Mouse (Mus musculus) embryonic facial prominence, embryonic 12.5 days (tissue): ENCODE measurements around the gene 4933405O20Rik. TPM values are rescaled to one million over a fixed set of nuclear protein-coding genes. Genes with fewer than 3 reads are reported as not detected.

Experiments
- ATAC-seq: fragments of 200-750 bp; cut with Nextera tagmentation; 2 replicates; pipeline ENCODE4 v1.8.0; 2017; ENCODE audit not compliant: insufficient number of reproducible peaks, insufficient read depth, low FRiP score, low TSS enrichment
- H3K27ac ChIP-seq: fragments of 300-500 bp; sonication (generic); 2 replicates; pipeline ENCODE4 v1.5.1; 2016; ENCODE audit warnings: mild to moderate bottlenecking
- H3K27me3 ChIP-seq: fragments of 300-500 bp; sonication (generic); 2 replicates; pipeline ENCODE4 v1.6.1; 2016; ENCODE audit warnings: mild to moderate bottlenecking, moderate library complexity
- H3K36me3 ChIP-seq: fragments of 300-500 bp; sonication (generic); 2 replicates; pipeline ENCODE4 v1.6.1; 2016; ENCODE audit warnings: mild to moderate bottlenecking
- H3K4me1 ChIP-seq: fragments of 300-500 bp; sonication (generic); 2 replicates; pipeline ENCODE4 v1.6.1; 2016
- H3K4me2 ChIP-seq: fragments of 300-500 bp; sonication (generic); replicated peaks from 2 replicates; pipeline ENCODE4 v1.6.1; 2016; ENCODE audit warnings: mild to moderate bottlenecking, moderate library complexity
- H3K4me3 ChIP-seq: fragments of 300-500 bp; sonication (generic); 2 replicates; pipeline ENCODE4 v1.5.1; 2016; ENCODE audit warnings: mild to moderate bottlenecking
- H3K9ac ChIP-seq: fragments of 300-500 bp; sonication (generic); 2 replicates; pipeline ENCODE4 v1.6.1; 2016; ENCODE audit warnings: mild to moderate bottlenecking, moderate library complexity
- H3K9me3 ChIP-seq: fragments of 300-500 bp; sonication (generic); 2 replicates; pipeline ENCODE4 v1.6.1; 2016; ENCODE audit warnings: mild to moderate bottlenecking, moderate library complexity
- WGBS: fragments of 180-500 bp; shearing (Covaris S2); methylation state at CpG from one replicate; pipeline ENCODE4 v1.1.7; 2016; 5-methylcytosine and 5-hydroxymethylcytosine counted together
- polyA plus RNA-seq: library from polyadenylated mRNA; unstranded; fragments of >200 nt; fragmentation: Nextera tagmentation; extraction: Ambion mirVana; gene quantifications from 2 replicates; pipeline ENCODE4 v1.2.1, GENCODE M21; 2016

The 4933405O20Rik gene
- not detected in 2 replicates for polyA plus RNA-seq

GRCm38 (mm10) chr7:50598890-50599289, at the start of gene 4933405O20Rik:
4933405O20Rik (plus strand) TSS chr7:50599190.
- no peak within 1 kb of the TSS for H3K9ac ChIP-seq
- ATAC-seq, result no peak
- H3K27me3 ChIP-seq, result no peaks in the 10 kb centered on the region
- H3K4me3 ChIP-seq, result no peak within 1 kb of the TSS
- no peaks in the 10 kb centered on the region for H3K36me3 ChIP-seq
- no peak within 1 kb of the TSS for H3K27ac ChIP-seq
- H3K4me1 ChIP-seq, result no peaks in the 10 kb centered on the region
- no peak within 1 kb of the TSS for H3K4me2 ChIP-seq
- no peaks in the 10 kb centered on the region for H3K9me3 ChIP-seq
- WGBS, result 76% methylated on average over 3 of the region's 3 CpGs

GRCm38 (mm10) chr7:50549572-50549971, 49.4 kb upstream of the 4933405O20Rik start:
- no peak for ATAC-seq
- Histone ChIP-seq H3K27me3 (no peaks in the 10 kb centered on the region), H3K9me3 (no peaks in the 10 kb centered on the region), H3K9ac (no peak overlapping the region), H3K27ac (no peak overlapping the region), H3K4me1 (no peaks in the 10 kb centered on the region), H3K4me3 (no peak overlapping the region), H3K36me3 (no peaks in the 10 kb centered on the region), H3K4me2 (no peak overlapping the region)
- 80% methylated on average over 3 of the region's 3 CpGs for WGBS

GRCm38 (mm10) chr7:50551426-50551825, 47.6 kb upstream of the 4933405O20Rik start:
- Histone ChIP-seq H3K27me3 (no peaks in the 10 kb centered on the region), H3K27ac (no peak overlapping the region), H3K4me2 (no peak overlapping the region), H3K9me3 (no peaks in the 10 kb centered on the region), H3K4me1 (no peaks in the 10 kb centered on the region), H3K36me3 (no peaks in the 10 kb centered on the region), H3K9ac (no peak overlapping the region), H3K4me3 (no peak overlapping the region)
- ATAC-seq, result no peak
- WGBS, result 73% methylated on average over 4 of the region's 4 CpGs

GRCm38 (mm10) chr7:50562708-50563107, 36.3 kb upstream of the 4933405O20Rik start:
- Histone ChIP-seq H3K4me2 (no peak overlapping the region), H3K9me3 (no peaks in the 10 kb centered on the region), H3K27ac (no peak overlapping the region), H3K27me3 (no peaks in the 10 kb centered on the region), H3K9ac (no peak overlapping the region), H3K4me1 (no peaks in the 10 kb centered on the region), H3K36me3 (no peaks in the 10 kb centered on the region), H3K4me3 (no peak overlapping the region)
- no peak for ATAC-seq
- 82% methylated on average over 3 of the region's 3 CpGs for WGBS

- Histone ChIP-seq H3K4me3 (no peak overlapping the region), H3K9me3 (no peaks in the 10 kb centered on the region), H3K36me3 (no peaks in the 10 kb centered on the region), H3K4me1 (no peaks in the 10 kb centered on the region), H3K4me2 (no peak overlapping the region), H3K27me3 (no peaks in the 10 kb centered on the region), H3K9ac (no peak overlapping the region), H3K27ac (no peak overlapping the region)
- WGBS, result 66% methylated on average over 7 of the region's 7 CpGs
- no peak for ATAC-seq
Measured at GRCm38 (mm10) chr7:50573841-50574240, 25.1 kb upstream of the 4933405O20Rik start.

GRCm38 (mm10) chr7:50588642-50589424, 10.2 kb upstream of the 4933405O20Rik start:
- H3K4me2 ChIP-seq, result no peak overlapping the region
- H3K4me3 ChIP-seq, result no peak overlapping the region
- 66% methylated on average over 8 of the region's 8 CpGs for WGBS
- ATAC-seq, result no peak
- no peaks in the 10 kb centered on the region for H3K27me3 ChIP-seq
- H3K4me1 ChIP-seq, result no peaks in the 10 kb centered on the region
- H3K9ac ChIP-seq, result no peak overlapping the region
- no peak overlapping the region for H3K27ac ChIP-seq
- H3K36me3 ChIP-seq, result no peaks in the 10 kb centered on the region
- H3K9me3 ChIP-seq, result no peaks in the 10 kb centered on the region

GRCm38 (mm10) chr7:50614101-50614500, 15.1 kb downstream of the 4933405O20Rik start:
- Histone ChIP-seq H3K27ac (no peak overlapping the region), H3K9me3 (no peaks in the 10 kb centered on the region), H3K4me2 (no peak overlapping the region), H3K4me1 (no peaks in the 10 kb centered on the region), H3K27me3 (no peaks in the 10 kb centered on the region), H3K4me3 (no peak overlapping the region), H3K36me3 (no peaks in the 10 kb centered on the region), H3K9ac (no peak overlapping the region)
- WGBS, result 81% methylated on average over 2 of the region's 2 CpGs
- ATAC-seq, result no peak

GRCm38 (mm10) chr7:50629186-50629585, 30.2 kb downstream of the 4933405O20Rik start:
- no peak for ATAC-seq
- Histone ChIP-seq H3K9ac (no peak overlapping the region), H3K4me1 (no peaks in the 10 kb centered on the region), H3K27ac (no peak overlapping the region), H3K4me3 (no peak overlapping the region), H3K27me3 (no peaks in the 10 kb centered on the region), H3K4me2 (no peak overlapping the region), H3K36me3 (no peaks in the 10 kb centered on the region), H3K9me3 (no peaks in the 10 kb centered on the region)
- WGBS, result 36% methylated on average over 3 of the region's 3 CpGs

GRCm38 (mm10) chr7:50633147-50633546, 34.2 kb downstream of the 4933405O20Rik start:
- Histone ChIP-seq H3K4me2 (no peak overlapping the region), H3K27me3 (no peaks in the 10 kb centered on the region), H3K9ac (no peak overlapping the region), H3K36me3 (no peaks in the 10 kb centered on the region), H3K4me1 (no peaks in the 10 kb centered on the region), H3K4me3 (no peak overlapping the region), H3K9me3 (no peaks in the 10 kb centered on the region), H3K27ac (no peak overlapping the region)
- 77% methylated on average over 2 of the region's 2 CpGs for WGBS
- no peak for ATAC-seq
